ENCODE assay signal across 8 mouse cellular contexts in the genomic region with DNA sequence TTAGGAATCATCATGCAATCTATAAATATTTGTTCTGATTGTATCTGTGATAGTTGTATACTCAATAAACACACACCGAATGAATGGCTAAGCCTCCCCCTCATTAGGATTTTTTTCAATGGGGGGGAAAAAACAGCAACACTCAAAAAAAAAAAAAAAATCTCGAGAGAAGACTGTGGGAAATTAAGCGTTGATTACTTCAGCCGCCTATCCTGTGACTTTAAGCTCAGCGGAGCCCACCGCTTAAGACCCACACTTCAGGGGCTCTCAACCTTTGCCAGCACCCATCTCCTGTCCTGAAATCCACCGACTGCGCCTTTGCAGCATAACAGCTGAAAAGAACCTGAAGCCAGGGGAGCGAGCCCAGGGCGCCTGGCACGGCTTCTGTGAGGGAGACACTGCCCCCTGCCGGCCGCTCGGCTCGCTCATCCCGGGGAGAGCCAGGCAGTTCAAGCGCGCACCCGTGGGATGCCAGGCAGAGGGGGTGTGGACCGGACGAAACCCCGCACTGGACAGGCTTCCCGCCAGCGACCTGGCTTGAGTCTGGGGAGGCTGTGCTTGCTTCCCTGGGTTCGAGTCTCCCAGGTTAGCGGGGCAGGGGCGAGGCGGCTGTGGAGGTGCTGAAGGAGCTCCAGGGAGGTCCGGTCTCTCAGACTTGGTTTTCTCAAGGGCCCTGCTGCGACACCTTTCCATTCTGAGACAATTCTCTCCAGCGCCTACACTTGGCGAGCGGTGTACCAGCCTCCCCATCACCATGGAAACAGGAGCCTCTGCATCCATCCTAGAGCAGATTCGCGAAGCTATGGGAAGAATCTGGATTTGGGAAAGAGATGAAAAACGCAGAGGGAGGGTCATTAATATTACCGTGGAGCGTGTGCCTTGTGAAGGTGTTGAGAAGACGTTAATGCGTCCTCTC. TPM values are rescaled to one million over a fixed set of nuclear protein-coding genes. Genes with fewer than 3 reads are reported as not detected.
A peak's percentile ranks its signal among the peaks of the same experiment; 100 is the strongest.
DNase-seq lines count a peak whose midpoint lies in the region; ATAC-seq and TF ChIP-seq lines count a peak whose summit lies in the region.

No protein-coding gene starts in this region.

- H3K36me3 ChIP-seq in forebrain, embryonic 11.5 days (ENCODE audit: control insufficient read depth, insufficient read depth, low read length) = no peaks in the 10 kb centered on the region
- no peaks in the 10 kb centered on the region for H3K36me3 ChIP-seq in heart, embryonic 16.5 days (ENCODE audit: control insufficient read depth, insufficient read depth)
- H3K36me3 ChIP-seq in liver, embryonic 14.5 days (replicated peaks; ENCODE audit: control insufficient read depth, insufficient read depth, low read depth) = no peaks in the 10 kb centered on the region
- no peaks in the 10 kb centered on the region for H3K36me3 ChIP-seq in neural tube, embryonic 11.5 days (ENCODE audit: control insufficient read depth, insufficient read depth, low read length)
- H3K36me3 ChIP-seq in stomach, embryonic 16.5 days (ENCODE audit: control insufficient read depth, insufficient read depth, low read length) = no peaks in the 10 kb centered on the region

- H3K27ac ChIP-seq in forebrain, embryonic 11.5 days (ENCODE audit: low read depth, low read length) = no peak overlapping the region
- no peak overlapping the region for H3K27ac ChIP-seq in heart, embryonic 16.5 days (ENCODE audit: low read length)
- H3K27ac ChIP-seq in liver, embryonic 14.5 days = no peak overlapping the region
- H3K27ac ChIP-seq in neural tube, embryonic 11.5 days (ENCODE audit: low read depth, low read length) = no peak overlapping the region
- no peak overlapping the region for H3K27ac ChIP-seq in stomach, embryonic 16.5 days (ENCODE audit: low read length)

- peak; percentile 71 for ATAC-seq in forebrain, embryonic 11.5 days (replicated peaks; ENCODE audit: low FRiP score)
- ATAC-seq in heart, embryonic 16.5 days (replicated peaks; ENCODE audit: extremely low read depth, insufficient read depth, low FRiP score) = peak; percentile 84
- ATAC-seq in liver, embryonic 14.5 days (ENCODE audit: insufficient read depth) = peak; percentile 47; the same call in 1 of the 2 replicates
- peak; percentile 69; the same call in 1 of the 2 replicates for ATAC-seq in neural tube, embryonic 11.5 days (ENCODE audit: insufficient read depth, low FRiP score, low TSS enrichment)
- peak; percentile 86 for ATAC-seq in stomach, embryonic 16.5 days (ENCODE audit: insufficient read depth, low FRiP score)

- TF ChIP-seq CTCF in liver, embryonic 14.5 days (IDR thresholded peaks at IDR 0.05; ENCODE audit: low read depth) = peak; percentile 97

- DNase-seq in CD4-positive helper T cell, adult 2 months (ENCODE audit: low read depth, low spot score) = peak; percentile 81
- DNase-seq in c-Kit-negative CD71-positive TER-119-positive erythroid progenitor cells, embryonic 14.5 days (ENCODE audit: low read depth, low spot score) = peak; percentile 22
- peak; percentile 95 for DNase-seq in forebrain, embryonic 11.5 days (ENCODE audit: low spot score)
- peak; percentile 89 to 96 for DNase-seq in kidney, postnatal 36 days
- peak; percentile 34 to 42 (median 37) for DNase-seq in liver, embryonic 14.5 days (ENCODE audit: low read depth in 3 of 3, low spot score in 3 of 3)
- peak; percentile 90 for DNase-seq in neural tube, embryonic 11.5 days (ENCODE audit: low spot score)

- H3K9ac ChIP-seq in forebrain, embryonic 11.5 days (ENCODE audit: low read length) = no peak overlapping the region; the same call in 1 of the 2 replicates
- H3K9ac ChIP-seq in heart, embryonic 16.5 days (ENCODE audit: low read length) = 0 out of 2 replicates have a peak overlapping the region, but pooled peaks have one; percentile 12
- H3K9ac ChIP-seq in liver, embryonic 14.5 days (replicated peaks) = no peak overlapping the region
- 0 out of 2 replicates have a peak overlapping the region, but pooled peaks have one; percentile 5 for H3K9ac ChIP-seq in neural tube, embryonic 11.5 days (ENCODE audit: low read length)
- peak overlapping the region; percentile 55; the same call in 1 of the 2 replicates for H3K9ac ChIP-seq in stomach, embryonic 16.5 days (ENCODE audit: low read length)

- H3K9me3 ChIP-seq in forebrain, embryonic 11.5 days (ENCODE audit: control insufficient read depth, low read length) = no peaks in the 10 kb centered on the region
- no peaks in the 10 kb centered on the region for H3K9me3 ChIP-seq in heart, embryonic 16.5 days (replicated peaks; ENCODE audit: control insufficient read depth, low read length)
- H3K9me3 ChIP-seq in liver, embryonic 14.5 days (ENCODE audit: control insufficient read depth, low read length) = no peaks in the 10 kb centered on the region
- no peaks in the 10 kb centered on the region for H3K9me3 ChIP-seq in neural tube, embryonic 11.5 days (ENCODE audit: control insufficient read depth, low read length)
- H3K9me3 ChIP-seq in stomach, embryonic 16.5 days (replicated peaks; ENCODE audit: control insufficient read depth, low read length) = no peaks in the 10 kb centered on the region

- TF ChIP-seq EP300 in liver, embryonic 14.5 days (IDR thresholded peaks at IDR 0.05; ENCODE audit: low read depth) = no peak

- WGBS in forebrain, embryonic 11.5 days = 7% methylated on average over 40 of the region's 40 CpGs
- 5% methylated on average over 40 of the region's 40 CpGs for WGBS in heart, embryonic 16.5 days
- 7% methylated on average over 40 of the region's 40 CpGs for WGBS in liver, embryonic 14.5 days (ENCODE audit: insufficient replicate concordance)
- 6% methylated on average over 40 of the region's 40 CpGs for WGBS in neural tube, embryonic 11.5 days
- WGBS in stomach, embryonic 16.5 days = 3% methylated on average over 40 of the region's 40 CpGs

- H3K4me3 ChIP-seq in forebrain, embryonic 11.5 days (ENCODE audit: low read depth, low read length) = peak overlapping the region; percentile 27
- peak overlapping the region; percentile 35 for H3K4me3 ChIP-seq in heart, embryonic 16.5 days (ENCODE audit: low read length)
- H3K4me3 ChIP-seq in liver, embryonic 14.5 days (ENCODE audit: insufficient read depth in 1 of 2, low read depth in 2 of 2, low read length in 2 of 2) = no peak overlapping the region
- peak overlapping the region; percentile 12; the same call in 1 of the 2 replicates for H3K4me3 ChIP-seq in neural tube, embryonic 11.5 days (ENCODE audit: low read depth, low read length)
- peak overlapping the region; percentile 22 for H3K4me3 ChIP-seq in stomach, embryonic 16.5 days (replicated peaks; ENCODE audit: low read length)

- peaks cover 7% of the 10 kb centered on the region; the same call in 1 of the 2 replicates for H3K4me1 ChIP-seq in forebrain, embryonic 11.5 days (replicated peaks; ENCODE audit: control insufficient read depth, insufficient read depth, low read length)
- H3K4me1 ChIP-seq in heart, embryonic 16.5 days (ENCODE audit: control insufficient read depth, insufficient read depth, low read length) = no peaks in the 10 kb centered on the region
- H3K4me1 ChIP-seq in liver, embryonic 14.5 days (replicated peaks; ENCODE audit: control insufficient read depth in 2 of 2, insufficient read depth in 2 of 2, low read length in 1 of 2) = 0 out of 4 replicates have a peak, but pooled peaks cover 0 to 4% of the 10 kb centered on the region in 2 experiments
- no peaks in the 10 kb centered on the region for H3K4me1 ChIP-seq in neural tube, embryonic 11.5 days (ENCODE audit: control insufficient read depth, insufficient read depth, low read length)
- H3K4me1 ChIP-seq in stomach, embryonic 16.5 days (ENCODE audit: control insufficient read depth, insufficient read depth, low read length) = 0 out of 2 replicates have a peak, but pooled peaks cover 2% of the 10 kb centered on the region

- peak overlapping the region; percentile 64 for H3K4me2 ChIP-seq in forebrain, embryonic 11.5 days (ENCODE audit: low read depth, low read length, severe bottlenecking)
- H3K4me2 ChIP-seq in heart, embryonic 16.5 days (ENCODE audit: low read depth, low read length) = peak overlapping the region; percentile 58
- peak overlapping the region; percentile 20; the same call in 1 of the 2 replicates for H3K4me2 ChIP-seq in liver, embryonic 14.5 days (ENCODE audit: low read depth)
- H3K4me2 ChIP-seq in neural tube, embryonic 11.5 days (ENCODE audit: low read depth) = peak overlapping the region; percentile 41
- H3K4me2 ChIP-seq in stomach, embryonic 16.5 days (ENCODE audit: low read depth, low read length) = peak overlapping the region; percentile 45

- H3K27me3 ChIP-seq in forebrain, embryonic 11.5 days (ENCODE audit: control insufficient read depth, insufficient read depth, low read length) = peaks cover 19% of the 10 kb centered on the region
- peaks cover 39% of the 10 kb centered on the region for H3K27me3 ChIP-seq in heart, embryonic 16.5 days (ENCODE audit: control insufficient read depth, insufficient read depth, low read length)
- peaks cover 14% of the 10 kb centered on the region for H3K27me3 ChIP-seq in liver, embryonic 14.5 days (ENCODE audit: control insufficient read depth, insufficient read depth, low read length)
- H3K27me3 ChIP-seq in neural tube, embryonic 11.5 days (ENCODE audit: control insufficient read depth, insufficient read depth, low read length) = peaks cover 22% of the 10 kb centered on the region
- peaks cover 17% of the 10 kb centered on the region for H3K27me3 ChIP-seq in stomach, embryonic 16.5 days (ENCODE audit: control insufficient read depth, insufficient read depth, low read length)

RNA-seq across cellular contexts. Expression of gene Ccdc65, which starts 8.6 kb away (rescaled TPM):
- polyA plus RNA-seq in forebrain, embryonic 11.5 days (2014; fragmentation: Nextera tagmentation; extraction: Ambion mirVana) = 0.92 and 1.3 TPM in 2 replicates
- 0.97 and 1.0 TPM in 2 replicates for polyA plus RNA-seq in heart, embryonic 16.5 days (2015; fragmentation: Nextera tagmentation; extraction: Ambion mirVana)
- 0.01 TPM in 1 of 2 replicates, not detected in the other for polyA plus RNA-seq in liver, embryonic 14.5 days (2012; rRNA removed)
- not detected in 2 replicates for polyA plus RNA-seq in liver, embryonic 14.5 days (2014; fragmentation: Nextera tagmentation; extraction: Ambion mirVana)
- polyA plus RNA-seq in neural tube, embryonic 11.5 days (2014; fragmentation: Nextera tagmentation; extraction: Ambion mirVana) = 0.70 and 0.96 TPM in 2 replicates
- 1.5 and 1.7 TPM in 2 replicates for polyA plus RNA-seq in stomach, embryonic 16.5 days (2015; fragmentation: Nextera tagmentation; extraction: Ambion mirVana)

RNA-seq across cellular contexts. Expression of gene Rnd1, which starts 22.2 kb away (rescaled TPM):
- 1.9 and 2.8 TPM in 2 replicates for polyA plus RNA-seq in forebrain, embryonic 11.5 days (2014; fragmentation: Nextera tagmentation; extraction: Ambion mirVana)
- 1.1 and 1.7 TPM in 2 replicates for polyA plus RNA-seq in heart, embryonic 16.5 days (2015; fragmentation: Nextera tagmentation; extraction: Ambion mirVana)
- 0.25 and 0.67 TPM in 2 replicates for polyA plus RNA-seq in liver, embryonic 14.5 days (2012; rRNA removed)
- 0.24 and 0.63 TPM in 2 replicates for polyA plus RNA-seq in liver, embryonic 14.5 days (2014; fragmentation: Nextera tagmentation; extraction: Ambion mirVana)
- 5.2 and 5.3 TPM in 2 replicates for polyA plus RNA-seq in neural tube, embryonic 11.5 days (2014; fragmentation: Nextera tagmentation; extraction: Ambion mirVana)
- 0.91 and 0.99 TPM in 2 replicates for polyA plus RNA-seq in stomach, embryonic 16.5 days (2015; fragmentation: Nextera tagmentation; extraction: Ambion mirVana)

RNA-seq across cellular contexts. Expression of gene Fkbp11, which starts 28.6 kb away (rescaled TPM):
- 6.1 and 6.7 TPM in 2 replicates for polyA plus RNA-seq in forebrain, embryonic 11.5 days (2014; fragmentation: Nextera tagmentation; extraction: Ambion mirVana)
- 23.0 and 27.7 TPM in 2 replicates for polyA plus RNA-seq in heart, embryonic 16.5 days (2015; fragmentation: Nextera tagmentation; extraction: Ambion mirVana)
- polyA plus RNA-seq in liver, embryonic 14.5 days (2012; rRNA removed) = 61.1 and 70.1 TPM in 2 replicates
- 119 and 123 TPM in 2 replicates for polyA plus RNA-seq in liver, embryonic 14.5 days (2014; fragmentation: Nextera tagmentation; extraction: Ambion mirVana)
- 12.1 and 12.6 TPM in 2 replicates for polyA plus RNA-seq in neural tube, embryonic 11.5 days (2014; fragmentation: Nextera tagmentation; extraction: Ambion mirVana)
- 130 TPM in 2 replicates for polyA plus RNA-seq in stomach, embryonic 16.5 days (2015; fragmentation: Nextera tagmentation; extraction: Ambion mirVana)

RNA-seq across cellular contexts. Expression of gene Ddx23, which starts 36.8 kb away (rescaled TPM):
- polyA plus RNA-seq in forebrain, embryonic 11.5 days (2014; fragmentation: Nextera tagmentation; extraction: Ambion mirVana) = 24.2 and 31.2 TPM in 2 replicates
- polyA plus RNA-seq in heart, embryonic 16.5 days (2015; fragmentation: Nextera tagmentation; extraction: Ambion mirVana) = 15.2 and 18.3 TPM in 2 replicates
- 16.5 and 23.4 TPM in 2 replicates for polyA plus RNA-seq in liver, embryonic 14.5 days (2012; rRNA removed)
- polyA plus RNA-seq in liver, embryonic 14.5 days (2014; fragmentation: Nextera tagmentation; extraction: Ambion mirVana) = 11.0 and 11.7 TPM in 2 replicates
- polyA plus RNA-seq in neural tube, embryonic 11.5 days (2014; fragmentation: Nextera tagmentation; extraction: Ambion mirVana) = 19.5 and 24.1 TPM in 2 replicates
- polyA plus RNA-seq in stomach, embryonic 16.5 days (2015; fragmentation: Nextera tagmentation; extraction: Ambion mirVana) = 17.0 and 18.6 TPM in 2 replicates

Comparison
In these comparisons a context has a peak if more than half of its experiments do, and no peak if none do; other contexts are left out.
1. DNase-seq: peak in every context shown above with its lines; median percentile 95 in forebrain, embryonic 11.5 days; 92 in kidney, postnatal 36 days; 90 in neural tube, embryonic 11.5 days; 81 in CD4-positive helper T cell, adult 2 months; 37 in liver, embryonic 14.5 days; 22 in c-Kit-negative CD71-positive TER-119-positive erythroid progenitor cells, embryonic 14.5 days.
2. H3K4me3 ChIP-seq: peak in forebrain, embryonic 11.5 days (single experiment), heart, embryonic 16.5 days (single experiment), neural tube, embryonic 11.5 days (single experiment) and stomach, embryonic 16.5 days (single experiment); none in liver, embryonic 14.5 days (0 of 2).
3. H3K9ac ChIP-seq: peak in heart, embryonic 16.5 days (single experiment), neural tube, embryonic 11.5 days (single experiment) and stomach, embryonic 16.5 days (single experiment); none in forebrain, embryonic 11.5 days (single experiment) and liver, embryonic 14.5 days (single experiment).
4. Peak in every context shown above with its lines, with median percentiles within 50 percentile points of each other: ATAC-seq and H3K4me2 ChIP-seq.